ENCODE assay signal across 18 mouse cellular contexts in genomic region chr6:86528451-86528785, GRCm38 (mm10). TPM values are rescaled to one million over a fixed set of nuclear protein-coding genes. Genes with fewer than 3 reads are reported as not detected.
DNase-seq lines count a peak whose midpoint lies in the region; ATAC-seq and TF ChIP-seq lines count a peak whose summit lies in the region.
"Had no signal": no experiment of that assay in that cellular context is flagged by ENCODE, and none has a peak within 500 bp of the region (broad histone marks: within the 10 kb centered on the region; RNA-seq: fewer than 3 reads in every experiment).

No protein-coding gene starts in this region.

- H3K27ac ChIP-seq in embryonic facial prominence, embryonic 13.5 days, result no peak overlapping the region
- H3K27ac ChIP-seq in embryonic facial prominence, embryonic 10.5 days (replicated peaks), result no peak overlapping the region
- no peak overlapping the region for H3K27ac ChIP-seq in liver, embryonic 12.5 days
- no peak overlapping the region for H3K27ac ChIP-seq in liver, postnatal 0 days (ENCODE audit: low read depth)
- H3K27ac ChIP-seq in ES-E14 (ENCODE audit: insufficient read depth, low read depth, low read length, poor library complexity, severe bottlenecking), result peak overlapping the region; percentile 99; the same call in 1 of the 2 replicates

- no peak for ATAC-seq in embryonic facial prominence, embryonic 13.5 days (ENCODE audit: insufficient number of reproducible peaks, insufficient read depth, low FRiP score, low TSS enrichment, low read depth)
- no peak for ATAC-seq in liver, embryonic 12.5 days
- no peak for ATAC-seq in liver, postnatal 0 days
- ATAC-seq: forebrain, postnatal 0 days had no signal

- no peak for TF ChIP-seq CTCF in liver, postnatal 0 days (IDR thresholded peaks at IDR 0.05; ENCODE audit: low read depth)

- no peak overlapping the region for H3K9ac ChIP-seq in embryonic facial prominence, embryonic 13.5 days
- H3K9ac ChIP-seq in liver, embryonic 12.5 days, result no peak overlapping the region
- H3K9ac ChIP-seq in liver, postnatal 0 days (replicated peaks), result no peak overlapping the region
- H3K9ac ChIP-seq in ES-E14 (ENCODE audit: insufficient read depth, low read depth, low read length, poor library complexity, severe bottlenecking), result peak overlapping the region; percentile 52; the same call in 1 of the 2 replicates
- H3K9ac ChIP-seq: forebrain, postnatal 0 days had no signal

- H3K36me3 ChIP-seq in embryonic facial prominence, embryonic 13.5 days, result peaks cover 40% of the 10 kb centered on the region
- peaks cover 54% of the 10 kb centered on the region for H3K36me3 ChIP-seq in embryonic facial prominence, embryonic 10.5 days (replicated peaks)
- peaks cover 50% of the 10 kb centered on the region for H3K36me3 ChIP-seq in liver, embryonic 12.5 days
- H3K36me3 ChIP-seq in liver, postnatal 0 days (replicated peaks; ENCODE audit: insufficient read depth, low read length), result peaks cover 26% of the 10 kb centered on the region; the same call in 1 of the 2 replicates
- peaks cover 19% of the 10 kb centered on the region for H3K36me3 ChIP-seq in ES-E14 (ENCODE audit: control insufficient read depth, insufficient read depth, low read length, poor library complexity, severe bottlenecking)

- H3K4me3 ChIP-seq in embryonic facial prominence, embryonic 13.5 days, result no peak overlapping the region
- H3K4me3 ChIP-seq in embryonic facial prominence, embryonic 10.5 days, result no peak overlapping the region
- H3K4me3 ChIP-seq in liver, embryonic 12.5 days, result no peak overlapping the region
- no peak overlapping the region for H3K4me3 ChIP-seq in liver, postnatal 0 days (ENCODE audit: low read depth, low read length)
- H3K4me3 ChIP-seq in ES-E14 (ENCODE audit: insufficient read depth in 1 of 2, low read depth in 1 of 2, low read length in 2 of 2, poor library complexity in 1 of 2, severe bottlenecking in 1 of 2), result no peak overlapping the region
- H3K4me3 ChIP-seq: heart, embryonic 10.5 days had no signal

- H3K4me1 ChIP-seq in embryonic facial prominence, embryonic 13.5 days, result peaks cover 12% of the 10 kb centered on the region
- peaks cover 15% of the 10 kb centered on the region for H3K4me1 ChIP-seq in embryonic facial prominence, embryonic 10.5 days
- H3K4me1 ChIP-seq in liver, embryonic 12.5 days, result peaks cover 18% of the 10 kb centered on the region
- peaks cover 8% of the 10 kb centered on the region for H3K4me1 ChIP-seq in liver, postnatal 0 days (ENCODE audit: insufficient read depth)
- peaks cover 0 to 1% of the 10 kb centered on the region in 2 experiments; a peak in 2 of 4 replicates for H3K4me1 ChIP-seq in ES-E14 (ENCODE audit: control insufficient read depth in 2 of 2, insufficient read depth in 2 of 2, low read length in 2 of 2, poor library complexity in 1 of 2)

- WGBS in embryonic facial prominence, embryonic 13.5 days, result 79% methylated on average over 1 of the region's 1 CpGs
- 94% methylated on average over 1 of the region's 1 CpGs for WGBS in embryonic facial prominence, embryonic 10.5 days
- 68% methylated on average over 1 of the region's 1 CpGs for WGBS in liver, embryonic 12.5 days (ENCODE audit: insufficient replicate concordance)
- WGBS in liver, postnatal 0 days (ENCODE audit: insufficient replicate concordance), result 56% methylated on average over 1 of the region's 1 CpGs

- TF ChIP-seq EP300 in liver, postnatal 0 days (IDR thresholded peaks at IDR 0.05; ENCODE audit: low read depth), result no peak

- H3K9me3 ChIP-seq in embryonic facial prominence, embryonic 13.5 days, result no peaks in the 10 kb centered on the region
- no peaks in the 10 kb centered on the region for H3K9me3 ChIP-seq in embryonic facial prominence, embryonic 10.5 days
- no peaks in the 10 kb centered on the region for H3K9me3 ChIP-seq in liver, embryonic 12.5 days (replicated peaks)
- no peaks in the 10 kb centered on the region for H3K9me3 ChIP-seq in liver, postnatal 0 days (ENCODE audit: low read length)
- no peaks in the 10 kb centered on the region for H3K9me3 ChIP-seq in ES-E14 (ENCODE audit: control insufficient read depth, insufficient read depth, low read depth, low read length)
- H3K9me3 ChIP-seq: heart, embryonic 10.5 days had no signal

- 0 out of 2 replicates have a peak overlapping the region, but pooled peaks have one; percentile 24 for H3K4me2 ChIP-seq in embryonic facial prominence, embryonic 13.5 days
- peak overlapping the region; percentile 42 for H3K4me2 ChIP-seq in liver, embryonic 12.5 days
- no peak overlapping the region for H3K4me2 ChIP-seq in liver, postnatal 0 days (ENCODE audit: low read depth, low read length)

- no peaks in the 10 kb centered on the region for H3K27me3 ChIP-seq in embryonic facial prominence, embryonic 13.5 days
- H3K27me3 ChIP-seq in embryonic facial prominence, embryonic 10.5 days (replicated peaks; ENCODE audit: low read depth, poor library complexity, severe bottlenecking), result no peaks in the 10 kb centered on the region
- H3K27me3 ChIP-seq in liver, embryonic 12.5 days (replicated peaks), result no peaks in the 10 kb centered on the region
- no peaks in the 10 kb centered on the region for H3K27me3 ChIP-seq in liver, postnatal 0 days (ENCODE audit: insufficient read depth, low read length)

- DNase-seq in embryonic facial prominence, embryonic 10.5 days (ENCODE audit: low spot score), result no peak
- DNase-seq in liver, postnatal 0 days, result no peak
- DNase-seq in 416B (ENCODE audit: low read depth), result peak; percentile 68
- DNase-seq in ES-E14 (ENCODE audit: low read depth, low spot score), result no peak
- DNase-seq in right cerebral cortex, postnatal 4 days, result no peak
- DNase-seq in lung, postnatal 14 days, result no peak
- DNase-seq: adrenal gland, postnatal 10 days; cerebellum, postnatal 36 days; forebrain, postnatal 0 days; gastrocnemius, postnatal 10 days; heart, postnatal 4 days; kidney, adult 2 months; layer of hippocampus, postnatal 36 days; left cerebral cortex, postnatal 4 days; lung, adult 2 months had no signal

- in situ Hi-C loops in ES-E14 (cut with MboI; ENCODE audit: low sequenced_read_pairs in 2 of 2, unreplicated experiment in 2 of 2), result no loop called here

TF ChIP-seq in ES-E14, 5 proteins besides CTCF, POLR2A, EP300 and RAD21:
- TF ChIP-seq ZC3H11A (IDR thresholded peaks at IDR 0.05; ENCODE audit: borderline replicate concordance, low read depth, low read length) (no peak), CHD2 (IDR thresholded peaks at IDR 0.05; ENCODE audit: low read depth, low read length) (no peak), MAFK (IDR thresholded peaks at IDR 0.05; ENCODE audit: insufficient read depth, low read depth, low read length) (no peak), HCFC1 (IDR thresholded peaks at IDR 0.05; ENCODE audit: borderline replicate concordance, insufficient read depth, low read length) (no peak), ZNF384 (IDR thresholded peaks at IDR 0.05; ENCODE audit: low read depth, low read length) (no peak)

RNA-seq across cellular contexts. Expression of gene Pcbp1, which starts 2.3 kb away (rescaled TPM):
- 270 and 423 TPM in 2 replicates for polyA plus RNA-seq in embryonic facial prominence, embryonic 13.5 days (2015; fragmentation: Nextera tagmentation; extraction: Ambion mirVana)
- polyA plus RNA-seq in embryonic facial prominence, embryonic 10.5 days (2016; fragmentation: Nextera tagmentation; extraction: Ambion mirVana), result 560 and 592 TPM in 2 replicates
- polyA plus RNA-seq in liver, embryonic 12.5 days (2016; fragmentation: Nextera tagmentation; extraction: Ambion mirVana), result 465 and 466 TPM in 2 replicates
- polyA plus RNA-seq in liver, postnatal 0 days (2015; fragmentation: Nextera tagmentation; extraction: Ambion mirVana), result 206 and 208 TPM in 2 replicates
- 68.4 and 102 TPM in 2 replicates for total RNA-seq in ES-E14 (2012; rRNA removed)
